Mouse (Mus musculus): ENCODE data around the gene Drc7.
"Not testable (repeated sequence)": the region's sequence is repeated elsewhere in the genome, so short reads cannot be mapped to it uniquely, and the experiment has no call there.

Gene Drc7

GRCm38 (mm10) chr8:95054927-95055510, at the start of gene Drc7:
Gene Drc7, plus strand, starts transcription at chr8:95055103.
- no peak for DNase-seq (ENCODE audit: low spot score)

DNA sequence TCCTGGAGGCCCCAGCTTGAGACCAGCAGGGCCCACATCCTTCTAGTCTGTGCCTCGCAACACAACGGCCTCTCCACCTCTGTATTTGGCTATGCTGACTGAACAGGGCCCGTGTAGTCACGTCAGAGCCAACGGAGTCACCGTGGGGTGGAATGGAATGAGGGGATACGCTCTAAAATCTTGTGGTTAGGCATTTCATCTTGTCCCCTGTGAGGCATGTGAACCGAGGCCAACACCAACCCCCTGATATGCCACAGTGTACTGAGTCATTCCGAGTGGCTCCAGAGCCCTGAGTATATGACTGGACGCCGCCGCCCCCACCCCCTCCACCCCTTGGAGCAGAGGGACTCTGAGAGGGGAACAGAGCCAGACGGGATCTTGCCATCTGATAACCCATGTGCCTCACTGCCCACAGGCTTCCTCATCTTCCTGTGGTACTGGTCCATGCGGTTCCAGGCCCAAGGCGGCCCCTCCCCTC, 42.4 kb upstream of the Drc7 start:
- no peak for DNase-seq (ENCODE audit: low spot score)

- DNase-seq (ENCODE audit: low spot score): no peak
Measured at GRCm38 (mm10) chr8:95015866-95016265, 39.0 kb upstream of the Drc7 start.

GRCm38 (mm10) chr8:95016684-95017083, 38.2 kb upstream of the Drc7 start:
- DNase-seq (ENCODE audit: low spot score): no peak

DNA sequence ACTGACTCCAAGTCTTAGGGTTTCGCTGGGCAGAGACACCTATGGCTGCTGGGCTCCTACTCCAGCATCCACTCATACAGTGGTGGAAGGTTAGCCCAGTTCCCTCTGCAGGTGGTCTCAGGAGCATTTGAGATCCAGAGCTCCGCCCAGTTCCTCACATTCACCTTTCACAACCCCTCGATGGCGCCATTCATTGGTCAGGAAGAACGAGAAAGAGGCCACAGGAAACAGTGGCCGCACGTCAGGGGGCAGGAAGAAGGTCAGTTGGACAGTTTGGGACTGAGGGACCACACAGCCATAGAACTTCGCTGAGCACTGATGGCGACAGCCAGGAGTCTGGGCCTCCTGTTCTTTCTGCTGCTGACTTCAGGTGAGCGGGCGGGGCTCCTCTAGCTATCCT, 37.5 kb upstream of the Drc7 start, which contains the start of gene Adgrg3:
Adgrg3 (plus strand) TSS at position 242 of the 400 bp plus-strand sequence.
- no peak for DNase-seq (ENCODE audit: low spot score)

DNA sequence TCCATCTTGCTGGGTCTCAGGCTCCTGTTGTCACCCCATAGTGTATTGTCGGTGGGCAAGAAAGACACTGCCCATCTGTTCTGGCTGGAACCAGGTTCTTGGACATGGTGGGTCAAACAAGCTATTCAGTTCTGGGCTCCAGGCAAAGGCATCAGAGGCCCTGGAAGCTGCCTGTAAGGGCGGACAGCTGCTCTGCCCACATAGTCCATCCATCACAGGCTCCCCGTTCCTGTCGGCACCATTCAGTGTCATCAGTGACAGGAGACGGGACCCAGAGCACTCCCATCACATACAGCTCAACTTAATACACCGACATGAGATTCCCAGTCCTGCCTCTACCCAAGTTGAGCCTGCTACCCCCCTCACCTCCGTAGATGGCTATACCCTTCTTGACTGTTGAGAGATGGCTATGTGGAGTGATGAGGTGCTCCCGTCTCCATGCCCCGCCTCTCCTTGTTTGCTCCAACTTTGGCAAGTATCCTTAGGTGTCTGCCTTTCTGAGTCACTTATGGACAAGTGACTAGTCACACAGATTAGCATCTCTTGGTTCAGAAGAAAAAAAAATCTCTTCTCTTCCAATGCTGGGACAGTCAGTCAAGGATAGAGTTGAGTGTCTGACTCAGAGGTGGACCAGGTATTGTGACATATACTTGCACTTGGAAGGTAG, 36.8 kb upstream of the Drc7 start:
- no peak for DNase-seq (ENCODE audit: low spot score)

DNA sequence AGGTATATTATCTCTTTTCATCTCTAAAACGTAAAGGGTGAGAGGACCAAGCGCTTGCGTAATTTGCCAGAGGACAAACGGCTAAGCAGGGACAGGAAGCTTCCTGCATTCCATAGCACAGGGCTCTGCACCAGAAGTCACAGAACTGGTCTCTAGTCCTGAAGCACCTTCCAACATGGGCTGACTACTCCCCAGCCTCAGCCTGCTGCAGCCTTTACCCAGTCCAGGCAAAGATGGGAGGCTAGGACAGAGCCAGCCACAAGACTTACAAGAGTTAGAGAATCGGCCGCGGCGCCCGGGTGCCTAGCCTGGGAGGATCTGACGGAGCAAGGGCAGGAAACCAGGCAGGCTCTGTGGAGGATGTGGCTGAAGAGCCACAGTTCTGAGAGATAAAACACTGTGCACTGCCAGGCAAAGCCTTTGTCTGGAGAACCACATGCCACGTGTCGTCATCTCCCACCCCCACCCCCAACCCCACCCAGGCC, 34.6 kb upstream of the Drc7 start:
- DNase-seq (ENCODE audit: low spot score): no peak

GRCm38 (mm10) chr8:95020821-95021220, 34.1 kb upstream of the Drc7 start:
- no peak for DNase-seq (ENCODE audit: low spot score)

DNA sequence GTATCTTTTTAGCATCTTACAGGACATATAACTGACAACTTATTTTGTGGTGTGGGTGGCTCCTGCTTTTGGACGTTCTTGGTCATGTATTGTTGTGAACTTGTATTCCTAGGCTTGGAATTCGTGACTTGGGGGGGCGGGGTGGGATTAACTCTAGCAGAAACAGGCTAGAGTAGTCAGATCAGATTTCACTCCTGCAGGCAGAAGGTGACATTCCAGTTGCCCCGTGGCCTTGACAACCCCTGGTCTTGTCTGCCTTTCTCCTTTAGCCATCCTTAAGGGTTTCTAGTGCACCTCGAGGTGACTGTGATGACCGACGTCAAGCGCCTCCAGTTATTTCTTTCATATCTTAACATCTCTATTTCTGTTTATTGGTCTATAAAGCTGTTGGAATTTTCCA, 31.7 kb upstream of the Drc7 start:
- no peak for DNase-seq (ENCODE audit: low spot score)

DNA sequence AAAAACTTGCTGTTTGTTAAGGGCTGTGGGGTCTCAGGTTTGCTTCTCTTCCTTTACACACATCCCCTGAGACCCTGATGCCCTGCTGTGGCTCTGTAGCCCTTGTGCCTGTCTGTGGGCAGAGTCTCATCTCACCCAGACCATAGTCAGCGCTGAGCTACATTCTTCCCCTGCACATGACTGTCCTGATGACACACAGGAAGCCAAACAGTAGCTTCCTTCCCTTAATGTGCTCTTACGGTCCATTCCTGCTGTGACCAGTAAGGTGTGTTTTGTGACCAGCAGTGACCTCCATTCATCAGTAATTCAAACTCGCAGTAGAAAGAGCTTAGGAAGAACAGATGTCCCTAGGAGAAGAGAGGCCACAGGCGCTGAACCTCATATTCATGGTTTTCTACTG, 30.5 kb upstream of the Drc7 start:
- DNase-seq (ENCODE audit: low spot score): no peak

DNA sequence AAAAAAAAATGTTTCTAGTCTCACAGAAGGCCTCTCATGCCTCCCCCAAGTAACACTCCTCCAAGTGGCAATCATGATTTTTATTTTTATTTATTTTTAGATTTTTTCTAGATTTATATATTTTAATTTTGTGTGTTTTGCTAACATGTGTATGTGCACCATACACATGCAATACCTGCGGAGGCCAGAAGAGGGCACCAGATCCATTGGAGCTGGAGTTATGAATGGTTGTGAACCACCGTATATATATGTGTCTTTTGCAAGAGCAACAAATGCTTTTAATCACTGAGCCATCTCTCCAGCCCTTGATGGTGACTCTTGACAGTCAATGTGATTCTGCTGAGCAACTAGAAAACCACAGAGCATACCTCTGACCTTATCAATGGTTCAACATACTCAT, 29.5 kb upstream of the Drc7 start:
- DNase-seq (ENCODE audit: low spot score): no peak

DNA sequence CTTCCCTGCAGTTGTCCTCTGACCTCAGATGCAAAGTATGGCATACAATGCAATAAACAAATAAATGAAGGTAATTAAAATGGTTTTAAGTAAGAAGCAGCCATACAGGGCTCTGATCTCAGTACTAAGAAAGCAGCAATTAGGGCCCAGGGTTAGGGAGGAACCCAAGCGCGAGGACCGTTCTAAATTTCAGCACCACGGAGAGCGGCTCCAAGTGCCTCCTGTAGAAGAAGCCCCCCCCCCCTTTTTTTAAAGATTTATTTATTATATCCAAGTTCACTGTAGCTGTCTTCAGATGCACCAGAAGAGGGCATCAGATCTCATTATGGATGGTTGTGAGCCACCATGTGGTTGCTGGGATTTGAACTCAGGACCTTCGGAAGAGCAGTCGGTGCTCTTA, 26.5 kb upstream of the Drc7 start:
- not testable (repeated sequence) for DNase-seq (ENCODE audit: low spot score)

- no peak for DNase-seq (ENCODE audit: low spot score)
Measured at GRCm38 (mm10) chr8:95037106-95037925, 17.6 kb upstream of the Drc7 start.

DNA sequence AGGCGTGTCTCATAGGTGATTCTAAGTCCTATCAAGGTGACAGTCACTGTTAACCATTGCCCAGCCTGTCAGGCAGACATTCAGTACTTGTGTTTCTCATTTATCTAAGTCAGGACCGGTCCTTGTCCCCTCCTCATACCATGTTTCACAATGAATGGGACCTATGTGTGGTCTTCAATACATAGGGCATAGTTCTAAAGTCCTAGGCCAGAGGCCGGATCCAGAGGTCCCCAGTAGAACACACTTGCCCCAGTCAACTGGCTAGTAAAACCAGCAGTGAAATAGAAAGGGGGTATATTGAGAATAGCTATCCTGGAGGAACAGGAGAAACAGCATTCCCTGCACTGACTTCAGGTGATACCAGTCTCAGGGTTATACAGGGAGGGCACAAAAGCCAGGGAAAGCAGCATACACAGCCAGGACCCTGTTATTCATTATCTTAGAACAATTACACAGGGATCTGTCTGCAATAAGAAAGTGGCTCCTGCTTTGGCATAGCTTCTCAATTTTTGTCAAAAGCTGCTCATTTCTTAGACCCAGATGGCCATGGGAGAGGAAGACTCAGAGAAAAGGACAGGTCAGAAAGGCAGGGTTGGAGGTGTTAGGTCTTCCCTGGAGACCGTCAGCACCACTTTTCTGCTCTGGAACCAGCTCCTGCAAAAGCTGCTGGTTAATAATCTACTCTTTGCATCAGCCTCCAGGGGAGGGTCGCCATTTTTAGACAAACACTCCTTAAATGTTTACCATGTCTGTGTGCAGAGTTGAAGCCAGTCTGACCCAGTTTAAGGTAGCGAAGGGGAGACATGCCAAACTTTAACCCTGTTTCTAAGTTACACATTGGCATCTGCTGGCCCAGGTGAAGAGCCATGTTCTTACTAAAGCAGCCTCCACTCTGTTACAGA, 12.8 kb upstream of the Drc7 start:
- no peak for DNase-seq (ENCODE audit: low spot score)

DNA sequence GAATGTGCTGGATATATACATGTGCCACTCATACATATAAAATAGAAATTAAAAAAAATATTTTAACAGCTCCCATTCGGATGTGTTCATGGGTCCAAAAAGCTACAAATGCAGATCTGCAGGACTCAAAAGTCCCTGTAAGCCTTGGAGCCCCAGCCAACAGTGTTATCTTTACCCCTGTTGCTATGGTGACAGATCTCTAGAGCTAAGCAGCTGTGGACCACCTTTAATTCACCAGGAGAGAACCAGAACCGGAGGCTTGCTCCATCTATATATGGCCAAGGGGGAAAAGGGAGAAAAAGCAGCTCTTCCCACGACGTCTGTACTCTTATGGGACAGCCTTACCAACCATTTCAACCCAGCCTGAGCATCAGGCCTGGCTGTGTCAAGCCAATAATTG, 10.1 kb upstream of the Drc7 start:
- no peak for DNase-seq (ENCODE audit: low spot score)

GRCm38 (mm10) chr8:95046982-95047381, 7.9 kb upstream of the Drc7 start:
- DNase-seq (ENCODE audit: low spot score): no peak

- no peak for DNase-seq (ENCODE audit: low spot score)
Measured at GRCm38 (mm10) chr8:95047884-95048680, 6.8 kb upstream of the Drc7 start.

GRCm38 (mm10) chr8:95049636-95050035, 5.3 kb upstream of the Drc7 start:
- no peak for DNase-seq (ENCODE audit: low spot score)

- DNase-seq (ENCODE audit: low spot score): no peak
Measured at GRCm38 (mm10) chr8:95054438-95054837, 465 bp upstream of the Drc7 start.

GRCm38 (mm10) chr8:95056414-95056813, 1.5 kb downstream of the Drc7 start:
- no peak for DNase-seq (ENCODE audit: low spot score)

DNA sequence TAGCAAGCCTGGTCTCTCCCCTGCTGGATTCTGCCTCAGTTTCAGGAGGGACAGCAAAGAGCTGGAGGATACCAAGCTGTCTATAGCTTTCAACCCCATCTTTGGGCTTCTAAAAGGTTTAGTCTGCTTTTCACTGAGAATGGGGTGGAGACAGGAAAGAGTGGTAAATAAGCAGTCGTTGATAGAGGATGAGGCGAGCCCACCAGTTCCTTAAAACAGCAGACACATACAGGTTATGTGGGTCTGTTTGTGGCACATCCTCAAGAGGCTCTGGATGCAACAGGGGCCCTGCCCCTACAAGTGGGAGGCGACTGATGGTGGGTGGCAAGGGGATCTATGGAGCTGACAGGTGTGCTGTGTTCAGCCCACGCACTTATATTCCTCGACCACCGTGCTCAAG, 3.8 kb downstream of the Drc7 start:
- DNase-seq (ENCODE audit: low spot score): no peak
